ENCODE assay signal across 29 mouse cellular contexts in the genomic region with DNA sequence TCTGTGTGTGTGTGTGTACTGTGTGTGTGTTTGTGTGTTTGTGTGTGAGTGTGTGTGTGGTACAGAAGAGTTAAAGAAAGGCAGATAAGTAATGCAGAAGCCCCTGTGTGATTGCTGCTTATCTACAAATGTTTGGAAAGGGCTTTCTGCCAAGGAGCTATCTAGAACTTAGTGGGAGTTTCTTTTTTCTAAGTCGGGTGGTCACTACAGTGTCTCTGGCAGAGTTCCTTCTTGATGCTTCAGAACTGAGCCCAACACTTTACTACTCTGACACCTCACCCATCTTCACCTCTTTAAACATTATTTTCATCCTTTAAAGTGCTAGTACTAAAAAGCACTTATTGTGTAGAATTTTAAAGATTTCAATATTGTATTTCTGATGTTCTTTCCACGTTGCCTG.
"Had no signal": no experiment of that assay in that cellular context is flagged by ENCODE, and none has a peak within 500 bp of the region (broad histone marks: within the 10 kb centered on the region; RNA-seq: fewer than 3 reads in every experiment).

No protein-coding gene starts in this region.

- H3K9ac ChIP-seq: limb, embryonic 12.5 days; limb, embryonic 13.5 days; limb, embryonic 15.5 days; liver, embryonic 12.5 days; liver, embryonic 13.5 days; liver, embryonic 14.5 days; liver, embryonic 15.5 days; liver, postnatal 0 days; lung, embryonic 15.5 days; midbrain, embryonic 12.5 days; midbrain, embryonic 15.5 days; neural tube, embryonic 12.5 days; neural tube, embryonic 13.5 days had no signal

- H3K36me3 ChIP-seq: limb, embryonic 10.5 days; limb, embryonic 12.5 days; limb, embryonic 13.5 days; limb, embryonic 15.5 days; liver, embryonic 12.5 days; liver, embryonic 13.5 days; liver, embryonic 15.5 days; lung, embryonic 15.5 days; midbrain, embryonic 10.5 days; midbrain, embryonic 12.5 days; midbrain, embryonic 15.5 days; neural tube, embryonic 12.5 days; neural tube, embryonic 13.5 days had no signal

- H3K9me3 ChIP-seq: limb, embryonic 10.5 days; limb, embryonic 12.5 days; limb, embryonic 13.5 days; limb, embryonic 15.5 days; liver, embryonic 12.5 days; liver, embryonic 13.5 days; liver, embryonic 15.5 days; lung, embryonic 15.5 days; midbrain, embryonic 10.5 days; midbrain, embryonic 12.5 days; midbrain, embryonic 15.5 days; neural tube, embryonic 12.5 days; neural tube, embryonic 13.5 days had no signal

- H3K27ac ChIP-seq: left cerebral cortex, adult 2 months; limb, embryonic 10.5 days; limb, embryonic 12.5 days; limb, embryonic 13.5 days; limb, embryonic 15.5 days; liver, embryonic 12.5 days; liver, embryonic 13.5 days; liver, embryonic 14.5 days; liver, embryonic 15.5 days; lung, embryonic 15.5 days; macrophage; midbrain, embryonic 10.5 days; midbrain, embryonic 12.5 days; midbrain, embryonic 15.5 days; neural tube, embryonic 12.5 days; neural tube, embryonic 13.5 days had no signal

- H3K4me3 ChIP-seq: left cerebral cortex, adult 2 months; limb, embryonic 10.5 days; limb, embryonic 12.5 days; limb, embryonic 13.5 days; limb, embryonic 15.5 days; liver, embryonic 12.5 days; liver, embryonic 13.5 days; liver, embryonic 15.5 days; lung, embryonic 15.5 days; midbrain, embryonic 10.5 days; midbrain, embryonic 12.5 days; midbrain, embryonic 15.5 days; myocyte; neural tube, embryonic 12.5 days; neural tube, embryonic 13.5 days had no signal

- ATAC-seq: liver, embryonic 12.5 days; liver, postnatal 0 days; lung, postnatal 0 days; midbrain, embryonic 16.5 days had no signal

- H3K4me1 ChIP-seq: limb, embryonic 12.5 days; limb, embryonic 13.5 days; limb, embryonic 15.5 days; liver, embryonic 12.5 days; liver, embryonic 13.5 days; liver, embryonic 15.5 days; lung, embryonic 15.5 days had no signal

- DNase-seq: left cerebral cortex, postnatal 4 days; liver; liver, embryonic 13.5 days; liver, postnatal 0 days; lung, adult 18-20 months; lung, adult 2 months; lung, postnatal 10 days; lung, postnatal 14 days; lung, postnatal 4 days; midbrain, embryonic 14.5 days had no signal

- H3K27me3 ChIP-seq: limb, embryonic 12.5 days; limb, embryonic 13.5 days; limb, embryonic 15.5 days; liver, embryonic 12.5 days; liver, embryonic 13.5 days; liver, embryonic 15.5 days; lung, embryonic 15.5 days; midbrain, embryonic 12.5 days; midbrain, embryonic 15.5 days; neural tube, embryonic 12.5 days; neural tube, embryonic 13.5 days had no signal

- H3K4me2 ChIP-seq: limb, embryonic 12.5 days; limb, embryonic 13.5 days; limb, embryonic 15.5 days; liver, embryonic 11.5 days; liver, embryonic 12.5 days; liver, embryonic 13.5 days; liver, embryonic 15.5 days; lung, embryonic 15.5 days; midbrain, embryonic 12.5 days; midbrain, embryonic 15.5 days; neural tube, embryonic 12.5 days; neural tube, embryonic 13.5 days had no signal
